Mouse (Mus musculus) kidney, adult 18-20 months (tissue): ENCODE data around the gene 1810030O07Rik.
"Not testable (repeated sequence)": the region's sequence is repeated elsewhere in the genome, so short reads cannot be mapped to it uniquely, and the experiment has no call there.

Experiments
- DNase-seq: peaks from one replicate; pipeline ENCODE4 v3.0.0; 2021

Gene 1810030O07Rik

GRCm38 (mm10) chrX:12673054-12673775 lies at the start of gene 1810030O07Rik:
Gene 1810030O07Rik, minus strand, starts transcription at chrX:12673668.
- peak; percentile 86 for DNase-seq

- DNase-seq: no peak
Observed at GRCm38 (mm10) chrX:12716036-12716435, 42.6 kb upstream of the 1810030O07Rik start.

- no peak for DNase-seq
Observed at GRCm38 (mm10) chrX:12713796-12714195, 40.3 kb upstream of the 1810030O07Rik start.

DNA sequence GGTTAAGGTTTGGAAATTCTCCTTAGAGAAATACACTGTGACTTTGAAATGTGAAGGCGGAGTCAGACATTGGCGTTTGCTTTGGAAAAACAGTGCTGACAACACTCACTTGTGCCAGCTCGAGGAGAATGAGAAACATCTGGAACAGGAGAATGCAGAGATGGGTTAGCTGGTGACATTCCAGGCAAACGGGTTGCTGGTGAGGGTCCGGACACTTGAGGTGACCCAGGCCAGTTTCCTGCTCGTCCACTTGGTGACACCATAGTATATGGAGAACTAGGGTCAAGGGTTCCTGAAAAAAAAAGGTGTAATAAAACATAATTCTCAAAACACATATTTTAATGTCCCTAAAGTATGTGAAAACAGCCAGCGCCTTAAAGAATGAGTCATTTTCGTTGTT lies 13.4 kb upstream of the 1810030O07Rik start:
- no peak for DNase-seq

- DNase-seq: no peak
Observed at GRCm38 (mm10) chrX:12686071-12686470, 12.6 kb upstream of the 1810030O07Rik start.

GRCm38 (mm10) chrX:12677396-12677795 lies 3.9 kb upstream of the 1810030O07Rik start:
- peak; percentile 68 for DNase-seq

GRCm38 (mm10) chrX:12653879-12654278 lies 19.6 kb downstream of the 1810030O07Rik start:
- DNase-seq: no peak

DNA sequence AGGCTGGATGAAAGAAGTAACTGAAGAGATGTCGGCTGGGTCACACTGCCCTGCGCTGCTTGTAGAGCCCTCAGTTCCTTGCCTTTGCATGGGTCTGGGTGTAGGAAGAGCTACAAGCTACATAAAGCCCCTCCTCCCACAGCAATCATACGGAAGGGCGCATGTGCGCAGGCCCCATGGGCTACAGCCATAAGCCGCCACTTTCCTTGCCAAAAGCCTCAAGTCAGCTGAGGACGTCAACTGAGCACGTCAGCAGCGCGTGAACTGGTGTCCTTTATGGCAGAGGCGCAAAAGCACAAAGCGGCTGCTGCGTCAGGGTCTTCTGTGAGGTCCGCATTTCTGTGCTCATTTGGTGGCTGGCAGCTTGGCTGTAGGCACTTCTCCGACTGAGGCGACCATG lies 21.6 kb downstream of the 1810030O07Rik start:
- no peak for DNase-seq

GRCm38 (mm10) chrX:12645531-12646304 lies 27.8 kb downstream of the 1810030O07Rik start:
- no peak for DNase-seq

GRCm38 (mm10) chrX:12644976-12645375 lies 28.5 kb downstream of the 1810030O07Rik start:
- no peak for DNase-seq

DNA sequence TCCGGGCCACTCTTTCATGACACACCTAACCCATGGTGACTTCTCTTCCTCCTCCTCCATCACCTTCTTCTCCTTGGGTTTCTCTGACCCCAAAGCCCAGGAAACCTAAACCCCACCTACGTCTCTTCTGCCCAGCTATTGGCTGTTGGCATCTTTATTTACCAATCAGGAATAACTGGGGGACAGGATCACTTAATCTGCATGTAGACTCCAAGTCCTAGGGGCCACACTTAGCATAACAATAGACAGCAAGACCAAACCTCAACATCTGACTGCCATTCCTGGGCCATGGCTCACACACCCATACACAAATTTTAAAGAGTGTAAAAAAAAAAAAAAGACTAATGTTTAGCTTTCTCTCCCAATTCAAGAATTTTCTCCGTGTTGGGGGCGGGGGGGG lies 48.3 kb downstream of the 1810030O07Rik start:
- no peak for DNase-seq

GRCm38 (mm10) chrX:12612360-12612759 lies 61.1 kb downstream of the 1810030O07Rik start:
- DNase-seq: not testable (repeated sequence)

DNA sequence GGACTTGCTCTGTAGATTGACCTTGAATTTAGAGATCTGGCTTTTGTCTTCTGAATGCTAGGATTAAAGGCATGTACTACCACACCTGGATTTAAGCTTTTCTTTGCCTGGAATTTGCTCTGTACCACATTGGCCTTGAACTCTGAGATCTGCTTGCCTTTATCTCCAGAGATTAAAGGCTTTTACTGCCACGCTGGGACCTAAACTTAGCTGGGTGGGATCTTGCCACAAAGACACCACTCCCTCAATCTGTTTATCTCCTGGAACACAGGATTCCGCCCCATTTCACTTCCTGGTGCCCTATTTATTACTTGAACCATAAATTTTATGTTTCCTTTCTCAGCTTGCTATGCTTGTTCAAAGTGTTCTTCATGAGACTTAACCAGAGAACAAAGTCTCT lies 62.3 kb downstream of the 1810030O07Rik start:
- DNase-seq: no peak

DNA sequence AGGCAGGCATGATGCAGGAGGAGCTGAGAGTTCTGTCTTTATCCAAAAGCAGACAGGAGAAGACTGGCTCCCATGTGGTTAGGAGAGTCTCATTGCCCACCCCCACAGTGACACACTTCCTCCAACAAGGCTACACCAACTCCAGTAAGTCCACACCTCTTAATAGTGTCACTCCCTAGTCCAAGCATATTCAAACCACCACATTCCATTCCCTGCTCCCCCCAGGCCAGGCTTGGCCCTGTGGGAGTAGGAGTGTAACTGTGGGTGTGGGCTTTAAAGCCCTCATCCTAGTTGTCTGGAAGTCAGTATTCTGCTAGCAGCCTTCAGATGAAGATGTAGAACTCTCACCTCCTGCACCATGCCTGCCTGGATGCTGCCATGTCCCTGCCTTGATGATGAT lies 62.9 kb downstream of the 1810030O07Rik start:
- not testable (repeated sequence) for DNase-seq
